Mouse (Mus musculus): ENCODE data around the gene Mrpl11. TPM values are rescaled to one million over a fixed set of nuclear protein-coding genes. Genes with fewer than 3 reads are reported as not detected.

Mrpl11 gene
- polyA plus RNA-seq (2015; fragmentation: Nextera tagmentation; extraction: Ambion mirVana): 38.1 and 42.8 TPM in 2 replicates

- H3K27ac ChIP-seq (replicated peaks): peak within 1 kb of the TSS; percentile 77
- peak within 1 kb of the TSS; percentile 88 for H3K4me3 ChIP-seq (replicated peaks)
- under 1% methylated on average over 34 of the region's 34 CpGs for whole genome bisulfite sequencing (ENCODE audit: insufficient replicate concordance)
- peak within 1 kb of the TSS; percentile 79 for H3K4me2 ChIP-seq
- peaks cover 13% of the 10 kb centered on the region for H3K27me3 ChIP-seq
- H3K4me1 ChIP-seq (replicated peaks): peaks cover 17% of the 10 kb centered on the region
- peak; percentile 97 for ATAC-seq (ENCODE audit: insufficient read depth)
- H3K9ac ChIP-seq: peak within 1 kb of the TSS; percentile 81
- peaks cover 22% of the 10 kb centered on the region for H3K36me3 ChIP-seq (replicated peaks)
- H3K9me3 ChIP-seq (replicated peaks): no peaks in the 10 kb centered on the region
Observed at GRCm38 (mm10) chr19:4961928-4962601, at the start of gene Mrpl11. Gene Mrpl11 (plus strand): TSS chr19:4962147.

- no peak overlapping the region for H3K4me3 ChIP-seq (replicated peaks)
- H3K4me1 ChIP-seq (replicated peaks): peaks cover 7% of the 10 kb centered on the region
- H3K36me3 ChIP-seq (replicated peaks): peaks cover 93% of the 10 kb centered on the region
- ATAC-seq (ENCODE audit: insufficient read depth): no peak
- H3K9me3 ChIP-seq (replicated peaks): no peaks in the 10 kb centered on the region
- no peaks in the 10 kb centered on the region for H3K27me3 ChIP-seq
- no peak overlapping the region for H3K27ac ChIP-seq (replicated peaks)
- 80% methylated on average over 15 of the region's 15 CpGs for WGBS (ENCODE audit: insufficient replicate concordance)
- no peak overlapping the region for H3K9ac ChIP-seq
- H3K4me2 ChIP-seq: no peak overlapping the region
Observed at GRCm38 (mm10) chr19:4915924-4916603, 45.9 kb upstream of the Mrpl11 start.

DNA sequence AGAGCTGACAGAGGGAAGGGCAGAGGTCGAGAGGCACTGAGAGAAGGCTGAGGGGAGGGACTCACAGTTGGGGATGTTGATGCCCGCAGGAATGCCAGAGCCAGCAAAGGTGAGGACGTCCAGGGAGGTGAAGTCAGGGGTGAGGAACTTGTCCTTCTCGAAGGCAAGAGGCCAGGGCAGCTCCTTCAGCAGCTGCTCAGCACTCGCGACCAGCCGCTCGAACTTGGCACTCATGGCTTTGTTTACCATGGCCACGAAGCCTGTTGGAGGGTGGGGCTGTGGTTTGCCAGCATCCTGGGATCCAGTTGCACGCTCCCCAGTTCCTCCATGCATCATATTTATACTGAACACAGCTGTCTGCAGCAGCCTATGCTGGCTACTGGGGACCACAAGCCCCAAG, 45.1 kb upstream of the Mrpl11 start:
- Histone ChIP-seq H3K4me1 (replicated peaks) (peaks cover 7% of the 10 kb centered on the region), H3K9me3 (replicated peaks) (no peaks in the 10 kb centered on the region), H3K36me3 (replicated peaks) (peaks cover 93% of the 10 kb centered on the region), H3K27ac (replicated peaks) (no peak overlapping the region), H3K4me3 (replicated peaks) (no peak overlapping the region), H3K9ac (no peak overlapping the region), H3K27me3 (no peaks in the 10 kb centered on the region), H3K4me2 (no peak overlapping the region)
- 79% methylated on average over 10 of the region's 10 CpGs for WGBS (ENCODE audit: insufficient replicate concordance)
- ATAC-seq (ENCODE audit: insufficient read depth): no peak

- no peak overlapping the region for H3K4me2 ChIP-seq
- no peak overlapping the region for H3K4me3 ChIP-seq (replicated peaks)
- 74% methylated on average over 6 of the region's 6 CpGs for WGBS (ENCODE audit: insufficient replicate concordance)
- no peak overlapping the region for H3K27ac ChIP-seq (replicated peaks)
- no peak overlapping the region for H3K9ac ChIP-seq
- no peak for ATAC-seq (ENCODE audit: insufficient read depth)
- H3K36me3 ChIP-seq (replicated peaks): peaks cover 95% of the 10 kb centered on the region
- H3K4me1 ChIP-seq (replicated peaks): no peaks in the 10 kb centered on the region
- H3K9me3 ChIP-seq (replicated peaks): no peaks in the 10 kb centered on the region
- H3K27me3 ChIP-seq: no peaks in the 10 kb centered on the region
Observed at GRCm38 (mm10) chr19:4919652-4920051, 42.3 kb upstream of the Mrpl11 start.

DNA sequence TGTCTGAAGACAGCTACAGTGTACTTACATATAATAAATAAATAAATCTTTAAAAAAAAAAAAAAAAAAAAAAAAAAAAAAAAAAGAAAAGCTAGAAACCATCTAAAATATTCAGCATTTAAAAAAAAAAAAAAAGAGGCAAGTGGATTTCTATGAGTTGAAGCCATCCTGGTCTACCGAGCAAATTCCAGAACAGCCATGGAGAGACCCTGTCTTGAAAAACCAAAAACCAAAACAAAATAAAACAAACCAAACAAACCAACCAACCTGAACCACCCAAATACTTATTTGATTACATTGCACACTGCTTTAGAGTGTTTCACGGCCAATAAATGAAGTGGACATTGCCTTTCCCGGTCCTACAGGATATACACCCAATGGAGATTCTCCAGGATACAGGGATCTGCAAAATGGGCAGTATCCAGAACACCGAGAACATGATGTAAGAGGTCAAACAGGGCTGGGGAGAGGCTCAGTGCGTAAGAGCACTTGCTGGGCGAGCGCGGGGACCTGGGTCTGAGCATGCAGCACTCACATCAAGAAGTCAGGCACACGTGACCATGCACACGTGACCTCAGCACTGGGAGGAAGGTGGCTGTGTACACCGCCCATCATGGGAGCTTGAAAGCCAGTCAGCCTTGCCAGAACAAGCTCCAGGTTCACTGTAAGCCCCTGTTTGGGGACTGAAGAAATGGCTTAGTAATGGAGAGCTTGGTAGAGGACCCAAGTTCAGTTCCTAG, 36.7 kb upstream of the Mrpl11 start:
- peaks cover 27% of the 10 kb centered on the region for H3K4me1 ChIP-seq (replicated peaks)
- no peak overlapping the region for H3K4me2 ChIP-seq
- no peak overlapping the region for H3K27ac ChIP-seq (replicated peaks)
- no peaks in the 10 kb centered on the region for H3K9me3 ChIP-seq (replicated peaks)
- 87% methylated on average over 11 of the region's 11 CpGs for WGBS (ENCODE audit: insufficient replicate concordance)
- peaks cover 56% of the 10 kb centered on the region for H3K36me3 ChIP-seq (replicated peaks)
- no peak overlapping the region for H3K4me3 ChIP-seq (replicated peaks)
- H3K9ac ChIP-seq: no peak overlapping the region
- no peaks in the 10 kb centered on the region for H3K27me3 ChIP-seq
- no peak for ATAC-seq (ENCODE audit: insufficient read depth)

DNA sequence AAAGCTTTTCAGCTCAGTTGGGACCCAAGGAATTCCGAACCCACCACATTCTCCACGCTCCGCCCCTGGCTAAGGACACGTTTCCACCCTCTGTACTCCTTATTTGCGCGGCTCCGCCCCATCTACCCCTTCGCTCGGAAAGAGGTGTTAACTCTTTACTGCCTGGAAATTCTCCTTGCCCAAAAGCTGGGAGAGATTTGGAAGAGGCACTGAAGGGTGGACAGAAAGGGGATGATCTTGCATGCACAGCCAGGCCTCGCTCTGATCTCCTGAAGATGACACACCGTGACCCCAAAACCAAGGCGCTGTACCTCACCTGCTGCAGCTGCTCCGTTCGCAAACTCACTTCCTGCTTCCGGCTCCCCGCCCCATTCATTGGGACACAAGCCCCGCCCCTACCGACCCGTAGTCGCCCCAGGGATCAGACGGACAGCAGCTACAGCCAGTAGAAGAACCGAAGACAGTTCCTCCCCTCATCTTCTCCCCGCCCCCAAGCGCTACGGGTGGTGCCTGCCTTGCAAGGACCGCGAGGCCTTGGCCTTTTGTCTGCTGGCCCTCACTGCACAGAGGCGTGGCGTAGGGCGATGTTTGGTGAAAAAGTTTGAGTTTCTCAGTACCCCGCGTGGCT, 33.9 kb upstream of the Mrpl11 start, which contains the start of gene Dpp3:
Gene Dpp3 (minus strand): TSS at position 384 of the 628 bp plus-strand sequence.
- Histone ChIP-seq H3K27ac (replicated peaks) (peak within 1 kb of the TSS; percentile 59), H3K36me3 (replicated peaks) (peaks cover 29% of the 10 kb centered on the region), H3K27me3 (no peaks in the 10 kb centered on the region), H3K9me3 (replicated peaks) (no peaks in the 10 kb centered on the region), H3K4me3 (replicated peaks) (peak within 1 kb of the TSS; percentile 78), H3K9ac (peak within 1 kb of the TSS; percentile 66), H3K4me1 (replicated peaks) (peaks cover 27% of the 10 kb centered on the region), H3K4me2 (peak within 1 kb of the TSS; percentile 81)
- peak; percentile 99 for ATAC-seq (ENCODE audit: insufficient read depth)
- WGBS (ENCODE audit: insufficient replicate concordance): 0% methylated on average over 32 of the region's 32 CpGs

- WGBS (ENCODE audit: insufficient replicate concordance): 69% methylated on average over 5 of the region's 5 CpGs
- H3K9ac ChIP-seq: no peak overlapping the region; the same call in 1 of the 2 replicates
- peak overlapping the region; percentile 81 for H3K4me2 ChIP-seq
- no peak for ATAC-seq (ENCODE audit: insufficient read depth)
- no peaks in the 10 kb centered on the region for H3K9me3 ChIP-seq (replicated peaks)
- H3K27ac ChIP-seq (replicated peaks): peak overlapping the region; percentile 59
- H3K4me3 ChIP-seq (replicated peaks): peak overlapping the region; percentile 78
- peaks cover 27% of the 10 kb centered on the region for H3K4me1 ChIP-seq (replicated peaks)
- H3K36me3 ChIP-seq (replicated peaks): peaks cover 21% of the 10 kb centered on the region
- no peaks in the 10 kb centered on the region for H3K27me3 ChIP-seq
Observed at GRCm38 (mm10) chr19:4928781-4929180, 33.2 kb upstream of the Mrpl11 start.

- H3K4me1 ChIP-seq (replicated peaks): no peaks in the 10 kb centered on the region
- H3K27me3 ChIP-seq: peaks cover 39% of the 10 kb centered on the region
- H3K27ac ChIP-seq (replicated peaks): no peak overlapping the region
- ATAC-seq (ENCODE audit: insufficient read depth): no peak
- H3K9ac ChIP-seq: no peak overlapping the region
- 53% methylated on average over 2 of the region's 2 CpGs for WGBS (ENCODE audit: insufficient replicate concordance)
- H3K4me3 ChIP-seq (replicated peaks): no peak overlapping the region
- no peak overlapping the region for H3K4me2 ChIP-seq
- H3K36me3 ChIP-seq (replicated peaks): no peaks in the 10 kb centered on the region
- no peaks in the 10 kb centered on the region for H3K9me3 ChIP-seq (replicated peaks)
Observed at GRCm38 (mm10) chr19:4936896-4937295, 25.1 kb upstream of the Mrpl11 start.

DNA sequence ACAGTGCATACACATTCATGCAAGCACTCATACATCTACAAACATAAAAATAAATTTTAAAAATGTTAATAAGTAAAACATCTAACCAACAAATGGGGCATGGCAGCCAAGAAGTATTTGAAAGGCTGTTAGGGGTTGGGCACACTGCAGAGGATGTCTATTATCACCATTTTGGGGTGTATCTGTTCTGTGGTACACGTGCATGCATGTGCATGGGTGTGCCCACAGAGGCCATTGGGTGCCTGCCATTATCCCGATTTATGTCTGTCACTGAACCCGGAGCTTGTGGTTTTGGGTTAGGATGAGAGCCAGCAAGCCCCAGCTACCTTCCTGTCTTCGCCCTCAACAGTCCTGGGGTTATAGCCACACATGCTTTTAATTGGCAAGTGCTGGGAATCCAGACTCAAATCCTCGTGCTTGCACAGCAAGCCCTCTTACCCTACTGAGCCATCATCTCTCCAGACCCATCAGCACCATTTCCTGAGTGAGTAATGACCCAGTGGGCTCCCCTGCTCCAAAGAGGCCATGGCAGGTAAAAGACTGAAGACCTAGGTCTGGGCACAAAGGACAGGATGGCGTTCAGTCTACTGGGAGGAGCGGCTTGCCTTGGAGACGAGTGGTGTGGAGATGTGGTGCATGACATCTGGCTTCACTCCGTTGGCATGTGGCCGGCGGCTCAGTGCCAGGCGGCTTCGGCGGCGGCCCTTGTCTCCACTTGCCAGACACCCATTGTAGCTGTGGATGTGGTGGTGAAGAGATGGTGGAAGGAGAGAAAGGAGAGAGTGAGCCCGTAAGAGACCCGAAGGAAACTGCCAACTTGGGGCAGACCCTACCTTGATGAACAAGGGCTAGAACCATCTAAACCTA, 24.3 kb upstream of the Mrpl11 start:
- H3K27me3 ChIP-seq: peaks cover 47% of the 10 kb centered on the region
- ATAC-seq (ENCODE audit: insufficient read depth): no peak

DNA sequence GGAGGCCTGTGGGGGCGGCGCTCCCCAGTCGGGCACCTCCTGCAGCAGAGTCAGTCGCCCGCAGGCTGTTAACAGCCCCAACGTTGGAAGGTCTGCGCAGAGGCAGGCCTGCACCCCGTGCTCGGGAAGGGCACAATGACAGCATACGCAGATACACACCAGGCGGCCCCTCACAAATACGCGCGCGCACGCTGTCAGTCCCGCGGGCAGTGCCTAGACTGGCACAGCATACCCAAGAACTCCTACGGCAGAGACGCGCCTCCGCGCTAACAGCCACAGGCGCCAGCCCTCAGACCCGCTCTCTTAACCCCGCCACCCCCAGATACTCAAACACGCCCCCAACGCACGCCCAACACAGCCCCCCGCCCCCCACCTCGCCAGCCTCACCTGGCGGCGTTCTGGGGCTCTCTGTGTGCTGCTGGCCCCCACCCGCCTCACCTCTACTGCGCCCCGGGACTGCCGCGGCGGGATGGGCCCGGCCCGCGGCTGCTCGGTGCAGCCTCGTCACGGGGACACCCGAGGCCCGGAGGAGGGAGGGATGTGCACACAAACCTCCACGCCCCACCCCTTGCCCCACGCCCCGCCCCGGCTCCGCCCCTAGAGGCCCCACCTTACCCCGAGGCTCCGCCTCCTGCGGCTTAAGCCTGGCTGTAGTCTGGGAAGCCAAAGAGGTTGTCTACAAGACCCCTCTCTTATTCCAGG, 19.2 kb upstream of the Mrpl11 start, which contains the start of gene Peli3:
Gene Peli3 (minus strand): TSS at position 577 of the 702 bp plus-strand sequence.
- ATAC-seq (ENCODE audit: insufficient read depth): peak; percentile 88
- Histone ChIP-seq H3K9ac (peak within 1 kb of the TSS; percentile 42), H3K4me2 (peak within 1 kb of the TSS; percentile 85), H3K4me1 (replicated peaks) (peaks cover 15% of the 10 kb centered on the region), H3K36me3 (replicated peaks) (no peaks in the 10 kb centered on the region), H3K27ac (replicated peaks) (no peak within 1 kb of the TSS), H3K4me3 (replicated peaks) (peak within 1 kb of the TSS; percentile 58), H3K27me3 (peaks cover 84% of the 10 kb centered on the region), H3K9me3 (replicated peaks) (no peaks in the 10 kb centered on the region)
- WGBS (ENCODE audit: insufficient replicate concordance): 1% methylated on average over 55 of the region's 55 CpGs

More for the DNA sequence above, 24.3 kb upstream of the Mrpl11 start:
- WGBS (ENCODE audit: insufficient replicate concordance): 67% methylated on average over 17 of the region's 17 CpGs
- Histone ChIP-seq H3K36me3 (replicated peaks) (no peaks in the 10 kb centered on the region), H3K9me3 (replicated peaks) (no peaks in the 10 kb centered on the region), H3K4me1 (replicated peaks) (peaks cover 5% of the 10 kb centered on the region), H3K27ac (replicated peaks) (no peak overlapping the region), H3K9ac (no peak overlapping the region), H3K4me3 (replicated peaks) (no peak overlapping the region), H3K4me2 (no peak overlapping the region)

All from liver, embryonic 15.5 days (tissue).